Mouse (Mus musculus): ENCODE data around the gene Tmem175.
A peak's percentile ranks its signal among the peaks of the same experiment; 100 is the strongest.
"Not testable (repeated sequence)": the region's sequence is repeated elsewhere in the genome, so short reads cannot be mapped to it uniquely, and the experiment has no call there.

The Tmem175 gene

GRCm38 (mm10) chr5:108629634-108630483 lies at the start of gene Tmem175, which contains the start of gene Gak:
TSS of gene Tmem175 (plus strand) at chr5:108629770.
TSS of gene Gak (minus strand) at chr5:108629755.
- DNase-seq (ENCODE audit: low read depth, low spot score): peak; percentile 94

- no peak for DNase-seq (ENCODE audit: low read depth, low spot score)
These were observed 48.1 kb upstream of the Tmem175 start for GRCm38 (mm10) chr5:108581361-108581891.

GRCm38 (mm10) chr5:108599923-108600322 lies 29.6 kb upstream of the Tmem175 start:
- DNase-seq (ENCODE audit: low read depth, low spot score): no peak

- no peak for DNase-seq (ENCODE audit: low read depth, low spot score)
These were observed 27.0 kb upstream of the Tmem175 start for GRCm38 (mm10) chr5:108602537-108602936.

- no peak for DNase-seq (ENCODE audit: low read depth, low spot score)
These were observed 19.1 kb upstream of the Tmem175 start for GRCm38 (mm10) chr5:108610426-108610825.

- no peak for DNase-seq (ENCODE audit: low read depth, low spot score)
These were observed 7.7 kb upstream of the Tmem175 start for GRCm38 (mm10) chr5:108621870-108622269.

GRCm38 (mm10) chr5:108626050-108626660 lies 3.4 kb upstream of the Tmem175 start:
- DNase-seq (ENCODE audit: low read depth, low spot score): no peak

GRCm38 (mm10) chr5:108628891-108629633 lies 508 bp upstream of the Tmem175 start:
- DNase-seq (ENCODE audit: low read depth, low spot score): no peak

- no peak for DNase-seq (ENCODE audit: low read depth, low spot score)
These were observed 4.1 kb downstream of the Tmem175 start for GRCm38 (mm10) chr5:108633676-108634075.

GRCm38 (mm10) chr5:108634088-108634487 lies 4.5 kb downstream of the Tmem175 start:
- not testable (repeated sequence) for DNase-seq (ENCODE audit: low read depth, low spot score)

- no peak for DNase-seq (ENCODE audit: low read depth, low spot score)
These were observed 6.6 kb downstream of the Tmem175 start for GRCm38 (mm10) chr5:108636172-108636571.

- DNase-seq (ENCODE audit: low read depth, low spot score): no peak
These were observed 14.1 kb downstream of the Tmem175 start for GRCm38 (mm10) chr5:108643674-108644073.

- DNase-seq (ENCODE audit: low read depth, low spot score): no peak
These were observed 16.2 kb downstream of the Tmem175 start for GRCm38 (mm10) chr5:108645651-108646342.

- DNase-seq (ENCODE audit: low read depth, low spot score): no peak
These were observed 16.7 kb downstream of the Tmem175 start for GRCm38 (mm10) chr5:108646343-108646660.

GRCm38 (mm10) chr5:108647311-108647710 lies 17.7 kb downstream of the Tmem175 start:
- DNase-seq (ENCODE audit: low read depth, low spot score): no peak

GRCm38 (mm10) chr5:108647820-108648465 lies 18.4 kb downstream of the Tmem175 start:
- no peak for DNase-seq (ENCODE audit: low read depth, low spot score)

GRCm38 (mm10) chr5:108648937-108649576 lies 19.5 kb downstream of the Tmem175 start:
- no peak for DNase-seq (ENCODE audit: low read depth, low spot score)

- DNase-seq (ENCODE audit: low read depth, low spot score): no peak
These were observed 20.8 kb downstream of the Tmem175 start for GRCm38 (mm10) chr5:108650341-108650740.

- no peak for DNase-seq (ENCODE audit: low read depth, low spot score)
These were observed 21.7 kb downstream of the Tmem175 start for GRCm38 (mm10) chr5:108651136-108651720.

GRCm38 (mm10) chr5:108651823-108652222 lies 22.3 kb downstream of the Tmem175 start:
- DNase-seq (ENCODE audit: low read depth, low spot score): peak; percentile 66
